Mouse (Mus musculus) cerebellum, adult 2 months (tissue): ENCODE data around the gene Aff1. TPM values are rescaled to one million over a fixed set of nuclear protein-coding genes. Genes with fewer than 3 reads are reported as not detected.
A peak's percentile ranks its signal among the peaks of the same experiment; 100 is the strongest.

Experiments used
- DNase-seq, 2 experiments: peaks; one replicate each; pipeline ENCODE4 v3.0.0; 2021
- H3K27ac ChIP-seq: fragments of 200-500 bp; 2 replicates; pipeline ENCODE4 v1.5.1; 2012; ENCODE audit warnings: low read length, control low read depth, inconsistent platforms; ENCODE audit not compliant: insufficient read depth
- H3K27me3 ChIP-seq: fragments of 200-500 bp; 2 replicates; pipeline ENCODE4 v1.6.1; 2012; ENCODE audit warnings: inconsistent platforms, mild to moderate bottlenecking, low read length, moderate library complexity; ENCODE audit not compliant: control insufficient read depth, insufficient read depth
- H3K4me1 ChIP-seq: fragments of 200-500 bp; 2 replicates; pipeline ENCODE4 v1.6.1; 2011; ENCODE audit warnings: low read length; ENCODE audit not compliant: control insufficient read depth, insufficient read depth
- H3K4me3 ChIP-seq: fragments of 200-500 bp; replicated peaks from 2 replicates; pipeline ENCODE3; 2011; ENCODE audit warnings: mild to moderate bottlenecking, low read depth, low read length, control low read depth; ENCODE audit not compliant: insufficient read depth
- CTCF ChIP-seq: fragments of 200-500 bp; IDR thresholded peaks from 2 replicates; pipeline ENCODE4 v1.5.1; 2011; ENCODE audit warnings: low read depth, mild to moderate bottlenecking, control low read depth, low read length, moderate library complexity, borderline replicate concordance; ENCODE audit not compliant: insufficient read depth
- POLR2A ChIP-seq: fragments of 200-500 bp; IDR thresholded peaks from 2 replicates; pipeline ENCODE4 v1.6.1; 2011; ENCODE audit warnings: low read length, control low read depth, borderline replicate concordance; ENCODE audit not compliant: insufficient read depth
- WGBS: fragments of 180-500 bp; shearing (Covaris S2); methylation state at CpG from one replicate; pipeline ENCODE4 v1.1.7; 2018; 5-methylcytosine and 5-hydroxymethylcytosine counted together
- polyA plus RNA-seq: library from polyadenylated mRNA; depleted of rRNA; stranded (reverse); fragments of >200 nt; gene quantifications from 2 replicates; pipeline ENCODE4 v1.2.3, GENCODE M21; 2012

Gene Aff1
- polyA plus RNA-seq, 1 experiment: 9.3 TPM

DNA sequence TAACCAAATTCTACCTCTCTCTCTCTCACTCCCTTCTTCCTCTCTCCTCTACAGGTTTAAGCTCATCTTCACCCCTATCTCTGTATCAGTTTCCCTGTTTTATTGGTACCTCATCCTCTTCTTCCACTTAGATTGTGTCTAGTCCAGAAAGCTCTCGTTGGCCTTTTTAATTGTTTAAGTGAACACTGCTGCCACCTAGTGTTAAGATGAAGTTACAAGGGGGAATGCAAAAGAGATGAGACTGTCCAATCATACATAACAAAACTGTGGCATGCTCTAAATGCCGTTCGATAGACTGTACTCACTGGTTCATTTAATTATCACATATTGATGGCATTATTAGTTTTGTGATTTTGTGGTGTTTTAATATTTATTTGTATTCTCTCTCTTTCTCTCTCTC lies 32.6 kb upstream of the Aff1 start:
- peak in 1 of 2 experiments; percentile 35 for DNase-seq
- H3K27me3 ChIP-seq: no peaks in the 10 kb centered on the region
- TF ChIP-seq POLR2A (no peak), CTCF (peak; percentile 25; the same call in 1 of the 2 replicates)
- 11% methylated on average over 3 of the region's 3 CpGs for WGBS
- no peak overlapping the region for H3K27ac ChIP-seq
- no peak overlapping the region for H3K4me3 ChIP-seq
- no peaks in the 10 kb centered on the region for H3K4me1 ChIP-seq

DNA sequence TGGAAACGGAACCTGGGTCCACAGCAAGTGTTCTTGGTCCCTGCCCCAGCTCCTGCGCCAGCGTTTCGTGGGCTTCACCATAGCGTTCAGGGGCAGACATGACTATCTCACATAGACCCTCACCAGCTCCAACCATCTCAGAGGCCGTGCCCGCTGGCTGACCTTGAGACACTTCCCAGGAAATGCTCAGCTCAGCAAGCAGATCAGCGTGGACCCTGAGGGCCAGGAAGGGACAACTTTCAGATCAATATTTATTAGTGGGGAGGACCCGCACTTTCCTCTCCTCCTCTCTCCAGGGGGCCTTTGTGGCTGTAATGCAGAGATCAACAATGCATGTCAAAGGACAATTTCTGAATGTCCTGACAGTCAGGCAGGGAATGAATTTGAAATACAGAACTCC lies 27.2 kb upstream of the Aff1 start:
- Histone ChIP-seq H3K4me1 (no peaks in the 10 kb centered on the region), H3K4me3 (no peak overlapping the region), H3K27me3 (no peaks in the 10 kb centered on the region), H3K27ac (no peak overlapping the region)
- WGBS: 64% methylated on average over 9 of the region's 9 CpGs
- no peak for DNase-seq
- TF ChIP-seq POLR2A: no peak
- TF ChIP-seq CTCF: no peak

DNA sequence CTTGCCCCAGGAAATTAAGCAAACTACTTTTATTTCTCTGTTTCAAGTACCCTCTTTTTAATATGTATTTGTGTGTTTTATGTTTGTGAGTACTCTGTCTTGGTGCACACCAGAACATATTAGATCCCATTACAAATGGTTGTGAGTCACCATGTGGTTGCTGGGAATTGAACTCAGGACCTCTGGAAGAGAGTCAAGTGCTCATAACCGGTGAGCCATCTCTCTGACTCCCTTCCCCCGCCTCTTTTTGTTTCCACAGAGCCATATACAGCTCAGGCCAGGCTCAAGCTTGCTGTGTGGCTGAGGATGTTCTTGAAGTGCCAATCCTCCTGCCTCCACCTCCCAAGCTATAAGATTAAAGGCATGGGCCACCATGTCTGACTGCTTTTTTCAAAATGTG lies 26.3 kb upstream of the Aff1 start:
- Histone ChIP-seq H3K4me3 (no peak overlapping the region), H3K27ac (no peak overlapping the region), H3K4me1 (no peaks in the 10 kb centered on the region), H3K27me3 (no peaks in the 10 kb centered on the region)
- WGBS: 62% methylated on average over 2 of the region's 2 CpGs
- no peak for DNase-seq
- TF ChIP-seq POLR2A (no peak), CTCF (no peak)

DNA sequence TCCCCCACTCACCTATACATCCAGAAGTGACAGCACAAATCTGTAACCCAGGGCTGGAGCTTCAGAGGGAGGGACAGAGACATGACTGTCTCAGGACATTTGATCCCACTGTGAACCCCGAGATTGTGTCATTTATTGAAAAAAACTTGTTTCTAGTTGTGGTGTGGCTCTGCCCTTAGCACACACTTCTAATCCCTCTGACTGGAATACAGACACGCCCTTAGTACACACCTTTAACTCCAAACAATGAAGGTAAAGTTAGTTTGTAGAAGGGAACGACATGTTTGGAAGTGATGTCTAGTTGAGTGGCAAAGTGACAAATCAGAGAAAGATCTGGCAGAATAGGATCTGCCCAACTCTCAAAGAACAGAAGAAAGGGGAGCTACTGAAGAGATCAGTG lies 20.3 kb upstream of the Aff1 start:
- TF ChIP-seq CTCF: no peak
- TF ChIP-seq POLR2A: no peak
- Histone ChIP-seq H3K27me3 (no peaks in the 10 kb centered on the region), H3K27ac (no peak overlapping the region), H3K4me1 (no peaks in the 10 kb centered on the region), H3K4me3 (no peak overlapping the region)
- WGBS: 80% methylated on average over 3 of the region's 3 CpGs
- DNase-seq: no peak

DNA sequence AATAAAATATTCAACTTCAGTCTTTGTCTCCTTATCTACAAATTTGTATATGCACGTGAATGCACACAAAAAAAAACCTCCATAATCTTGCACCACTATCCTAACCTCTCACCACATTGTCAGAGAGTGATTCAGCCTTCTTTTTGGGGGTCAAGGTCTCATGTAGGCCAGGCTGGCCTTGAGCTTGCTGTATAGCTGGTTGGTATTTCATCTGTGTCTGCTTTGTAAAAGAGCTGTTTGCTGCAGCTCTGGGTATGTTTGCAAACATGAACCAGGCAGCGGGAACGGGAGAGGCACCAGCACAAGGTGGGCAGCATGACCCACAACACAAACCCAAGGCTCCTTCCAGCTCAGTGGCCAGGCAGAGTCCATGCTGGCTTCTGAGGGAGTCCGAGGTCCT lies 18.6 kb upstream of the Aff1 start:
- WGBS: 78% methylated on average over 4 of the region's 4 CpGs
- no peak for DNase-seq
- Histone ChIP-seq H3K27me3 (no peaks in the 10 kb centered on the region), H3K4me3 (no peak overlapping the region), H3K4me1 (no peaks in the 10 kb centered on the region), H3K27ac (no peak overlapping the region)
- no peak for TF ChIP-seq POLR2A
- TF ChIP-seq CTCF: no peak

DNA sequence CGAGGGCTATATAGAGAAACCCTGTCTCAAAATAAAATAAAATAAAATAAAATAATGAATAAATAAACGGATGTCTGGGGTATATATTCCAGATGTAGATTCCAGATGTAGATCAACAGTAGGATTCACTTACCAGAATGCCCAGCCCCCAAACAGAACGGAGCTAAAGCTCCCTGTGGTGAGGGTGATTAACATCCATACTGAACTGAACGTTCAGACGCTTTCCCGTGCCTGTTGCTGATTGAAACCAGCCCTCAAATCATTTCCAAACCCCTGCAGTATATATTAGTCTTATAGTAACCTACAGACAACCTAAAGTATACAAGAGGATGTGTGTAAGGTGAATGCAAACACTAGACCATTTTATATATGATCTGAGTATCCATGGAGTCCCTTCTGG lies 17.7 kb upstream of the Aff1 start:
- TF ChIP-seq POLR2A (no peak), CTCF (no peak)
- H3K27ac ChIP-seq: no peak overlapping the region
- 62% methylated on average over 6 of the region's 6 CpGs for WGBS
- no peaks in the 10 kb centered on the region for H3K4me1 ChIP-seq
- no peak overlapping the region for H3K4me3 ChIP-seq
- H3K27me3 ChIP-seq: no peaks in the 10 kb centered on the region
- DNase-seq: no peak

DNA sequence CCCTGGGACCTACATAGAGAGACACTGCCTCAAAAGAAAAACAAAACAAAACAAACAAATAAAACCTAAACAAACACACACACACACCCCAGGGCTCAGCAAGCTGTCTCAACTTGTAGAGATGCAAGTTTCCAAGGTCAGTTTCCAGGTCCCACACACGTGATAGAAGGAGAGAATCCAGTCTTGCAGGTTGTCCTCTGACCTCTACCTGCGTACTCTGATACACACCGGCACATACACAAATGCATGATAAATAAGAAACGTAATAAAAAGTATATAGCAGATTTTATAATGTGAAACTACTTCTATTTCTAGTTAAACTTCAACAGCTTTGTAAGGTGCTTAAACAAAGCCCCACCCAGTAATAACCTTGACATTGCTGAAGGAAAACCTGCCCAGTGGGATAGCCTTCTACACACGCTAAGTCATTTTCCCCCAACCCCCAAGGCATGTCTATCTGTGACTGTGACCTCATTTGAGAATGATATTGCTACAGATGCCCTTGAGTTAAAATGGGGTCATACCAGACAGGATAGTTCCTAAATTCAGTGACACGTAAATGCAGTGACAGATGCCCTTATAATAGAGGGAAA lies 15.8 kb upstream of the Aff1 start:
- TF ChIP-seq CTCF: no peak
- no peak for TF ChIP-seq POLR2A
- no peak for DNase-seq
- WGBS: 90% methylated on average over 6 of the region's 6 CpGs
- Histone ChIP-seq H3K27me3 (no peaks in the 10 kb centered on the region), H3K4me3 (no peak overlapping the region), H3K4me1 (no peaks in the 10 kb centered on the region), H3K27ac (no peak overlapping the region)

DNA sequence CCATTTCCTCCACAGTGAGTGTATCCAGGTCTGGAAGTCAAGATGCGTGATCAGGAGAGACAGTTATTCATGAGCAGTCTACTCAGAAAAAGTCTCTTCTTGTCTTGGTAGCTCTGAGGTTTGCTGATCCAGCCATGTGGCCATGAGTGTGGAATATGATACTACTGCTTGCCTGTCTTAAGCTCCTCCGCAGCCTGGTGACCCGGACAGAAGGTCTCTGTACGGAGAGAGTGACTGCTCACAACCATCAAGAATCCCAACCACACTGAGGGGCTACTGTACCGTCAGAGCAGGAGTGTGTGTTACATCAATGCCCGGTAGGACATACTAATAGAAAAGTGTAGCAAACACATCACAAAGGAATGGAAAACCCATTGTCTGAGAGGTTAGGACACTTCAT lies 14.3 kb upstream of the Aff1 start:
- H3K27me3 ChIP-seq: no peaks in the 10 kb centered on the region
- TF ChIP-seq CTCF: no peak
- no peak for TF ChIP-seq POLR2A
- H3K27ac ChIP-seq: no peak overlapping the region
- no peak overlapping the region for H3K4me3 ChIP-seq
- DNase-seq: no peak
- 89% methylated on average over 6 of the region's 6 CpGs for WGBS
- H3K4me1 ChIP-seq: no peaks in the 10 kb centered on the region

DNA sequence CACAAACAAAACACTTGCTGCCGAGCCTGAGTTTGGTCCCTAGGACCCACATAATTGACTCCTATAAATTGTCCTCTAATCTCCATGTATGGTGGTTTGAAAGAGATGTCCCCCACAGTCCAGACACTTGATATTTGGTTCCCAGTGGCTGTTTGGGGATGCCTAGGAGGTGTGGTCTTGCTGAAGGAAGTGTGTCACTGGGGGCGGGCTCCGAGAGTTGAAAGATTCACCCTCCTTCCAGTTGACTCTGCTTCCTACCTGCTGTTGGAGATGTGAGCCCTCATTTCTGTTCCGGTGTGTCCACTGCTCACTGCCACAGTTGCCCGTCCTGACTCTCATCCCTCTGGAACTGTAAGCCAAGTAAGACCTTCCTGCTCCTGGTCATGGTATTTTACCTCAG lies 13.2 kb upstream of the Aff1 start:
- Histone ChIP-seq H3K4me1 (no peaks in the 10 kb centered on the region), H3K27me3 (no peaks in the 10 kb centered on the region), H3K4me3 (no peak overlapping the region), H3K27ac (no peak overlapping the region)
- WGBS: 95% methylated on average over 5 of the region's 5 CpGs
- DNase-seq: no peak
- TF ChIP-seq POLR2A (no peak), CTCF (no peak)
